Mouse (Mus musculus) limb, embryonic 10.5 days (tissue): ENCODE data around the gene Nfib. TPM values are rescaled to one million over a fixed set of nuclear protein-coding genes. Genes with fewer than 3 reads are reported as not detected.

Source experiments
- DNase-seq: peaks from one replicate; pipeline ENCODE4 v3.0.0-alpha.2; 2017; ENCODE audit warnings: low spot score
- H3K27ac ChIP-seq: fragments of 300-500 bp; sonication (generic); 2 replicates; pipeline ENCODE4 v1.5.1; 2016; ENCODE audit warnings: mild to moderate bottlenecking
- H3K27me3 ChIP-seq: fragments of 300-500 bp; sonication (generic); 2 replicates; pipeline ENCODE4 v1.6.1; 2016; ENCODE audit warnings: low read depth, mild to moderate bottlenecking; ENCODE audit not compliant: poor library complexity, severe bottlenecking
- H3K36me3 ChIP-seq: fragments of 300-500 bp; sonication (generic); 2 replicates; pipeline ENCODE4 v1.6.1; 2016; ENCODE audit warnings: mild to moderate bottlenecking, moderate library complexity
- H3K4me1 ChIP-seq: fragments of 300-500 bp; sonication (generic); 2 replicates; pipeline ENCODE4 v1.6.1; 2016
- H3K4me3 ChIP-seq: fragments of 300-500 bp; sonication (generic); 2 replicates; pipeline ENCODE4 v1.5.1; 2016; ENCODE audit warnings: mild to moderate bottlenecking, moderate library complexity
- H3K9me3 ChIP-seq: fragments of 300-500 bp; sonication (generic); replicated peaks from 2 replicates; pipeline ENCODE4 v1.6.1; 2016; ENCODE audit warnings: mild to moderate bottlenecking
- whole genome bisulfite sequencing: fragments of 180-500 bp; shearing (Covaris S2); methylation state at CpG from one replicate; pipeline ENCODE4 v1.1.7; 2016; 5-methylcytosine and 5-hydroxymethylcytosine counted together
- polyA plus RNA-seq: library from polyadenylated mRNA; unstranded; fragments of >200 nt; fragmentation: Nextera tagmentation; extraction: Ambion mirVana; gene quantifications from 2 replicates; pipeline ENCODE4 v1.2.1, GENCODE M21; 2016

The Nfib gene
- 13.5 and 23.4 TPM in 2 replicates for polyA plus RNA-seq

DNA sequence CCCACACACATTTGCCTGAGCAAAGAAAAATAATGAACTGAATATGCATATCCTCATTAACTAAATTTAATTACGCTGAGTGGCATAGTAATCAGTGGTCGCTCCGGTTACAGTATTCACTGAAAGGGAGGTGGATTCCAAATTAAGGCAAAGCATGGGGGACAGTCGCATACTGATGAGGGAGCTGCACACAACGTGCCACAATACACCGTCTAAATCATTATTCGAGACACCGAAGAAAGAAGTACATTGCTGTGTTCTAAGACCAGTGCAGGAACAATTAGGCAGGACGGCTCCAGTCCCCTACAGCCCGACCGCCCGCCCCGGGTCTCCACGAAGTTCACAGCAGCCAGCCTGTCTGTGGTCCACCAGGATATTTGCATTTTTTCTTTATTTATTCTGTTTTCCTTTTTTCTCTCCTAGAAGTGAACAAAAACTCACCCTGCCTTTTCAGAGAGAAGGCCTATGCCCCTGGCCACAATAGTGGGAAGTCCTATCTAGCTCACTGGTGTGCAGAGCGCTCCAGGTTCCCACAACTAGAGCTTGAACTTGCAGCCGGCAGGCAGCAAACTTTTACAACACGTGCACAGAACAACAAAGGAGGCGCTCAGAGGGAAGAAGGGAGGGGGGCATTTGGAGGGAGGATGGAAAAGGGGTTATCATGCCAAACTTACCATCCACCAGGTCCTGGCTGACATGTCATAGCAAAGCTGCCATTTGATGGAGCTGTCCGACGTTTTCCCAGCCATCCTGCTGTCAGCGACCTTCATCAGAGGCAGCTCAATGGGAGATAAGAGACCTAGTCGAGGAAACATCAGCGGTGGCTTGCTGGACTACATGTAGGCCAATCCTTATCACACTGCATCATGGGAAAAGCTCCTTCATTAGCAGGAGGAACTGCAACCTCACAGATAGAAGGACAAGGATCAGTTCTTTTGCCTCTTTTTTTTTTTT, at the start of gene Nfib:
Gene Nfib (minus strand): TSS at position 910 of the 954 bp plus-strand sequence.
- no peak for DNase-seq
- Histone ChIP-seq H3K36me3 (no peaks in the 10 kb centered on the region), H3K27ac (peak within 1 kb of the TSS; percentile 74), H3K9me3 (no peaks in the 10 kb centered on the region), H3K27me3 (peaks cover 16% of the 10 kb centered on the region), H3K4me3 (no peak within 1 kb of the TSS), H3K4me1 (peaks cover 61% of the 10 kb centered on the region)
- 69% methylated on average over 23 of the region's 23 CpGs for WGBS

DNA sequence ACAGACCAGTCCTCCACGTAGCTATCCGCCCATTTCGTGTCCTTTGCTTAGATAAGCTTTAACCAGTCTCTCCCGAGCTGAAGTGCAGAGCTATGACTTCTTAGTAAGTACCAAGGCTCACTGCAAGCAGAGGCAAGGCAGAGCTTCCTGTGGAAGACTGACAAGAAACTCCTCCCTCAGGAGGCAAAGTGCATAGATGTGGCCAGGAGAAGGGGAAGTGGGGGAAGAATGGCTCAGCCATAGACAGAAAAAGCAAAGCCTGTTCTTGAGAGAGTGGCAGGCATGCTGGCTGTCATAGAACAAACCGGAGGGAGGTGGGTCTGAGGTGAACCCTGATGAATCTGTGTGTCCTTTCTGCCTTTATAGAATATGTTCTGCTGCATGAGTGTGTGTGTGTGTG, 30.2 kb upstream of the Nfib start:
- H3K27me3 ChIP-seq: no peaks in the 10 kb centered on the region
- no peaks in the 10 kb centered on the region for H3K36me3 ChIP-seq
- peaks cover 16% of the 10 kb centered on the region for H3K4me1 ChIP-seq
- 84% methylated on average over 5 of the region's 5 CpGs for WGBS
- no peak overlapping the region for H3K27ac ChIP-seq
- no peaks in the 10 kb centered on the region for H3K9me3 ChIP-seq
- DNase-seq: no peak
- H3K4me3 ChIP-seq: no peak overlapping the region

DNA sequence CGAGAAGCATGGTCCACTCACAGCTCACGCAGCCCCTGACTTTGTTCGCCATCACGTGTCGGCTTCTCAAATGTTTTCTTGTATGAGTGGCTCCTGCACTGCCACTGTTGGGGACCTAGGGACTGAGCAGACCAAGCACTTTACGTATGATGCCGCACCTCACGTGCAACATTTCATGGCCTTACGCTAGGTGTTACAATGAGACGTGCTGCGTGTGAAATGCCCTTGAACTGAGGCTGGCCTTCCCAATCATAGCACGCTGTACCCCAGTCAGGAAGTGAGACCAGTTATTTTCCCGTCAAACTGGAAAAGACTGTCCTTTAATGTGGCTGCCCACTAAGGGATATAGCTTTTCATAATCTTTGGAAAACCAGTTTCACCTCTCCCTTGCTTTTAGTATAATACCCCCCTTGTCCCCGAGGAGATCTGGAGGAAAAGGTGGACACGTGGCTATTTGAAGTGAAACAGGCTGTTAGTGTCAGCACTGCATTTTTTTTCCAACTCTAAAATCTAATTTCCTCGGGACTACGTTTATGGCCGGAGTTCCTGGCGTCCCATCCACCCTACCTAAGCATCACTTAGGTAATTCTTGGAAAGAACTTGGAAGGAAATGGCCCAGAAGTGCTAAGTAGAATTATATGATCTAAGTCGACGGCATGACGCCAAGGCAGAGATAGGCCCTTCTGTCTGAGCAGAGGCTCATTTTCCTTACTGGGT, 29.4 kb upstream of the Nfib start:
- DNase-seq: no peak
- Histone ChIP-seq H3K4me3 (no peak overlapping the region), H3K36me3 (no peaks in the 10 kb centered on the region), H3K27me3 (no peaks in the 10 kb centered on the region), H3K27ac (peak overlapping the region; percentile 21; the same call in 1 of the 2 replicates), H3K4me1 (peaks cover 16% of the 10 kb centered on the region), H3K9me3 (no peaks in the 10 kb centered on the region)
- 85% methylated on average over 22 of the region's 22 CpGs for WGBS

DNA sequence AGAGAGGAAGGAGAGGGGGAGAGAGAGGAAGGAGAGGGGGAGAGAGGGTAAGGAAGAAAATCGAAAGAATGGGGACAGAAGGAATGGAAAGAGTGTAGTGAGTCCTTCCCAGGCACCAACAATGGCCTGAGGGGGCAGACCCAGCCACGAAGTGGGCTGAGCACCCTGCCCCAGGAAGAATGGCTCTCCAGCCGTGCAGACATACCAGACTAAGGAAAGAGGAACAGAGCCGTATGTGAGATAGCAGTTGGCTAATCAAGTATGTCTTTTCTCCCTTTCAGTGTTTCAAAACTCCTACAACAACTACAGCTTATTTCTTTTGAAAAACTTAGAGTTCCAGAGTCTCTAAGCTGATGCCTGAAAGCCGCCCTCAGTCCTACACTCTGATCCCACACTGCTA, 28.8 kb upstream of the Nfib start:
- Histone ChIP-seq H3K36me3 (no peaks in the 10 kb centered on the region), H3K27ac (peak overlapping the region; percentile 21; the same call in 1 of the 2 replicates), H3K4me1 (peaks cover 16% of the 10 kb centered on the region), H3K27me3 (no peaks in the 10 kb centered on the region), H3K4me3 (no peak overlapping the region), H3K9me3 (no peaks in the 10 kb centered on the region)
- WGBS: 72% methylated on average over 5 of the region's 5 CpGs
- no peak for DNase-seq

DNA sequence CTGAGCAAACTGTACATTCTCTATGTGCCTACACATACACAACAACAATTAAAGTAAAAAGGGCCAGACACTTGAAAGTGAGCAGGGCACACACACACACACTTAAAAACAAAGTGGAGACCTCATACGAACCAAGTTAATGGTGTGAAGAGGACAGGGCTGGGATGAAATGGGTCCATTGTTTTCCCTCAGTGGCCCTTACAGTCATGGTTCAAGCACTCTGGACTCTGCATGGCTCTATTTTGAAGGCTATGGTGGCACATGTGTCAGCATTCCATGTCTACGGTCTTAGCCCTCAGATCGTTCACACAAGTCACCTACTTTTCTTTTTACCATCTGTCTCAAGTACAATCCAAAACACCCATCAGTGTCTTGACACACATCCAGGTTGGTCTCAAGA, 28.1 kb upstream of the Nfib start:
- H3K36me3 ChIP-seq: no peaks in the 10 kb centered on the region
- no peaks in the 10 kb centered on the region for H3K27me3 ChIP-seq
- H3K9me3 ChIP-seq: no peaks in the 10 kb centered on the region
- no peak overlapping the region for H3K27ac ChIP-seq
- H3K4me3 ChIP-seq: no peak overlapping the region
- no peak for DNase-seq
- WGBS: 94% methylated on average over 3 of the region's 3 CpGs
- peaks cover 16% of the 10 kb centered on the region for H3K4me1 ChIP-seq

DNA sequence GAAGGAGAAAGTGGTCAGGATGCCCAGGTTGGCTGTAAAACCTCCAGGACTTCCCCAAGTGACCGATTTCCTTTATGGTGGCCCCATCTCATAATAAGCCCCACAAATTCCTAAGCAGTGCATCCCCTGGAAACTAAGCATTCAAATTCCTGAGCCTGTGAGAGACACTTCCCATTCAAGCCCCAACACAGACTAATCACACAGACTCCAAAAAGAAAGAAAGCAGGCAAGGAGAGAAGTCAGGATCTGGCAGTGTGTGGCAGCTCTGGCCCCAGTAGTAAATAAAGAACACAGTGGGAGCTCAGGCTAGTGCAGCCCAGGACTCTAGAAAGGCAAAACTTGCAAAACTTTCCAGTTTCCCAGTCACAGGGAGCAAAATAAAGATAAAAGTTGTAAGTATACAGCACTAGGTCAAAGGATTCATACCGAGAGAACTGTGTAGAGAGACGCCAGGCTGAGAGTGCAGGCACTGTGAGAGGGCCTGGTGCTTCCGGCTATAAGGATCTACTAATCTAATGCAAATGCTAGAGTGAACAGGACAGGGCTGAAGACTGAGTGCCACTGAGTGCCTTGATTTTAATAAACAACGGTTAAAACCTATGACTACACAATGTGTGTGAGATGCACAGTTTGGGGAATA, 24.8 kb upstream of the Nfib start:
- WGBS: 82% methylated on average over 5 of the region's 5 CpGs
- Histone ChIP-seq H3K27ac (0 out of 2 replicates have a peak overlapping the region, but pooled peaks have one; percentile 30), H3K9me3 (no peaks in the 10 kb centered on the region), H3K27me3 (no peaks in the 10 kb centered on the region), H3K4me3 (no peak overlapping the region), H3K36me3 (no peaks in the 10 kb centered on the region), H3K4me1 (peaks cover 12% of the 10 kb centered on the region)
- no peak for DNase-seq

DNA sequence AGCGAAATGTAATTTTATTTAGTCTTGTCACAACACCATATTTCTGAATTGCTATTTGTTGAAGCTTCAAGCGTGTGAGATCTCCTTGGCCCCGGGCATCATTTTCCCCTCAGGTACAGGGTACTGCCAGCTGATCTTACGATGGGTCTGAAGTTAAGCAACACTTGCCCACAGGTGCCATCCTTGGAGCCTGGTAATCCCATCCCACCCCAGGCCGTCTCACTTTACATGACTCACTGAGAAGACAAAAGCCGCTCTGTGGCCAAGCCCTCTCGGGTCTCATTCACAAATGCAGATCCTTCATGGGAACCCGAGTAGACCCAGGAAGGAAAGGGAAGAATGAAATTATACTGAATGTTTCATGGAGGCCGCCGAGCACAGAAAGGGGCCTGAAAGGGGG, 18.5 kb upstream of the Nfib start:
- no peak overlapping the region for H3K27ac ChIP-seq
- no peaks in the 10 kb centered on the region for H3K36me3 ChIP-seq
- no peaks in the 10 kb centered on the region for H3K27me3 ChIP-seq
- DNase-seq: no peak
- no peaks in the 10 kb centered on the region for H3K9me3 ChIP-seq
- 72% methylated on average over 10 of the region's 10 CpGs for WGBS
- 0 out of 2 replicates have a peak, but pooled peaks cover 3% of the 10 kb centered on the region for H3K4me1 ChIP-seq
- H3K4me3 ChIP-seq: no peak overlapping the region

DNA sequence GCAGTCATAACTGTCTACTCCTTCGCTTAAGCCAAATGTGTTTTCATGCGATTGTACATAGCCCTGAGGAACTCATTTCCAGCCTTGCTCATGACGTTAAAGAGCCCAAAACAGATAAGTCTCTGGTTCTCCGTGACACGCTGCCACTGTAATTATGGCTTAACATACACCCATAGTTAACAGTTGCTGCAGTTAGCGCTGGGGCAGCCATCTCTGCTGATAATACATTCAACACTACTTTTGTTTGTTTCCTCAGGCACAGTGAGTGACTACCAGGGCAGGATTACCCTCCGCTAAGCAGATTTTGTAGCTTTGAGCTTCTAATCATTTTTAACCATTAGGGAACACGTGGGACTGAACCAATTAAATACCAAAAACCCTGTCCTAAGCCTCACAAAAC, 17.5 kb upstream of the Nfib start:
- 88% methylated on average over 8 of the region's 8 CpGs for WGBS
- Histone ChIP-seq H3K4me3 (no peak overlapping the region), H3K4me1 (0 out of 2 replicates have a peak, but pooled peaks cover 3% of the 10 kb centered on the region), H3K36me3 (no peaks in the 10 kb centered on the region), H3K9me3 (no peaks in the 10 kb centered on the region), H3K27ac (no peak overlapping the region), H3K27me3 (no peaks in the 10 kb centered on the region)
- DNase-seq: no peak

DNA sequence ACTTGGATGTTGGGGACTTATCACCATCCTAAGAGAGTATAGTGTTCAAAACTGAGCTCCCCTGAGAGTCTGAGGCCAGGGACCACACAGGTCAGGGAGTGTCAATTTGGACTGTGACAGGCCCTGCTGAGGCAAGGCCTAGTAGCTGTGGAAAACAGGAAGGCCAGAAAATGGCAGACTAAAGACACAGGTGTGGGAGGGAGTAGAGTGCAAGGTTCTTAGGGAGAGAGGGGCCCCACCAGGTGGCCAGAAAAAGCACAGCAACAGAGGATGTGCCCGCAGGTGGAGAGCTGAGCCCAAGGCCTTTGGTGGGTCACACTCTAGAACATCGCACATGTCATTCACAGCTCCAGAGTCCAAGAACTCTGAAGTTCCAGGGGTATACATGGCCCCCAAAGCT, 10.3 kb upstream of the Nfib start:
- Histone ChIP-seq H3K9me3 (no peaks in the 10 kb centered on the region), H3K4me1 (no peaks in the 10 kb centered on the region; the same call in 1 of the 2 replicates), H3K27ac (no peak overlapping the region), H3K4me3 (no peak overlapping the region), H3K36me3 (no peaks in the 10 kb centered on the region), H3K27me3 (no peaks in the 10 kb centered on the region)
- DNase-seq: no peak
- WGBS: 81% methylated on average over 2 of the region's 2 CpGs

DNA sequence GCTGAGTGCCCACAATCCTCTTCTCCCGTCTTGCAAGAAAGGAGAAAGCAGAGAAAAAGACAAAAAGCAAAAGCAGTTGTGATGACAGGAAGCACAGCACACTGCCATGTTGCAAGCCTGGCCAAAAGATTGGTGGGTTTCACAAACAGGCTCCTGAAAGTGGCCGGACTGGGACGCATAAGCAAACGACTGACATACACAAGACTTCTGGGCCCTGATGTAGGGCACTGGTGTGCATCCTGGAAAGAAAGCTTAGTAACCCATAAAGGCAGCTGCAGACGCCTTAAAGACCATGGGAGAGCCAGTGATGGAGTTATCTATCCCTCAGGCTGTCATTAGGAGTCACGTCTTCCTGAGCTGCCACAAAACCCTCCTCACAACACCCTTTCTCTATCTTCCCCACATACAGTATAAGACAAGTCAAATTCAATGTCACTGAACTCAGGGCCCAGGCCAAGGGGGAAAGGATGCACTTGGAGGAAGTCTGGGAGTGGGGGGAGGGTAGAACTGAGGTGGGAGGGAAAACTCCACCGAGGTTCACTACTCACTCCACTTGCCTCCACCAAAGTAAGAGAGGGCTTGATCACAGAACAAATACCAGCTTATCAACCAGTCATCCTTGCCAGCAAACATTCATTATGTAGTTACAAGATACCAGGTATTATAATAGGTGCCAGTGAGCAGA, 6.2 kb upstream of the Nfib start:
- Histone ChIP-seq H3K4me3 (no peak overlapping the region), H3K36me3 (no peaks in the 10 kb centered on the region), H3K27ac (no peak overlapping the region), H3K9me3 (no peaks in the 10 kb centered on the region), H3K27me3 (no peaks in the 10 kb centered on the region), H3K4me1 (peaks cover 35% of the 10 kb centered on the region)
- no peak for DNase-seq
- 84% methylated on average over 7 of the region's 7 CpGs for WGBS

DNA sequence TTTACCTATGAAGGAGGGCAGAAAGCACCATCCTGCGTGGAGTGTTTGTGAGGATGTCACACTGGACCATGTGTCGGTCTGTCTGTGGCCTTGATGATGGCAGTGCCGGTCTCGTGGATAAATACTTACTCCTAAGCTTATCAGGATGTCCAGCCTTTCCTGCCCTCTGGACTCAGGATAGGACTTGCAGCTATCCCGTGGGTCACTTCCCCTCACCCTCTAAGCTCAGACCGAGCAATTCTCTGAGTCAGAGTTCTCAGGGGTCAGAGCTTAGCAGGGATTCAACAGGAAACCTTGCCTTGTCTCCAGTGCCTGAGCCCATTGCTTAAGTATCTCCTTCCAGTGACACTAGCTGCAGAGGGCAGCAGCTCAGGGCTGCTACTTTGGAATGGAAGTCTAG, 4.1 kb upstream of the Nfib start:
- DNase-seq: no peak
- H3K9me3 ChIP-seq: no peaks in the 10 kb centered on the region
- WGBS: 80% methylated on average over 6 of the region's 6 CpGs
- no peak overlapping the region for H3K4me3 ChIP-seq
- no peaks in the 10 kb centered on the region for H3K27me3 ChIP-seq
- H3K4me1 ChIP-seq: peaks cover 56% of the 10 kb centered on the region
- H3K27ac ChIP-seq: peak overlapping the region; percentile 26; the same call in 1 of the 2 replicates
- H3K36me3 ChIP-seq: no peaks in the 10 kb centered on the region

DNA sequence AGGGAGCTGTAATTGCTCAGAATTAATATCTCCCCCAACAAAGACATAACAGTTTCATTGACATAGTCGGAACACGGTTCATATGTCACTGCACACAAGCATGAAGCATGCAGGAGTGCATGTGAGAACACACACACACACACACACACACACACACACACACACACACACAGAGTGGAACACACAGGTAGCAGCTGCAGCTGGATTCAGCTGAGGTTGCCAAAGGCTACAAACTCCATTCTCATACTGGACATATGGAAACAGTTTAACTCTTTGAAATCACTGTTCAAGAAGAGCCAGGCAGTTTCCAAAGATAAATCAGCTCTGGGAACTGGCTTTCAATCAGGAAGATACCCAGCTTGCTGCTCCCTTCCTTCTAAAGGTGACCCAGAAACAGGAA, 462 bp upstream of the Nfib start:
- WGBS: 83% methylated on average over 2 of the region's 2 CpGs
- no peaks in the 10 kb centered on the region for H3K9me3 ChIP-seq
- H3K27ac ChIP-seq: peak overlapping the region; percentile 74
- DNase-seq: peak; percentile 59
- H3K4me1 ChIP-seq: peaks cover 66% of the 10 kb centered on the region
- H3K36me3 ChIP-seq: no peaks in the 10 kb centered on the region
- H3K4me3 ChIP-seq: no peak overlapping the region
- 0 out of 2 replicates have a peak, but pooled peaks cover 7% of the 10 kb centered on the region for H3K27me3 ChIP-seq
